Mouse (Mus musculus): ENCODE results near the gene Phactr3.

GRCm38 (mm10) chr2:178129161-178129560 lies 10.4 kb downstream of the Phactr3 start:
- TF ChIP-seq CTCF (IDR thresholded peaks at IDR 0.05; ENCODE audit: low read depth, low read length) = no peak
- no peak for TF ChIP-seq EP300 (IDR thresholded peaks at IDR 0.05; ENCODE audit: insufficient read depth, low read depth, low read length)
- no peak for TF ChIP-seq POLR2A (IDR thresholded peaks at IDR 0.05; ENCODE audit: insufficient read depth, low read length)

Measured in ES-Bruce4 (cell line).